Mouse (Mus musculus) effector memory CD4-positive, alpha-beta T cell, adult 5 months (primary cell): Measurements from ENCODE around the gene Tspyl2. TPM values are rescaled to one million over a fixed set of nuclear protein-coding genes. Genes with fewer than 3 reads are reported as not detected.

Experiments
- polyA plus RNA-seq: library from polyadenylated mRNA; unstranded; fragments of 100-300 nt; shearing (Covaris generic); gene quantifications from one replicate; pipeline ENCODE4 v1.2.1, GENCODE M21; 2017

The Tspyl2 gene
- 48.4 TPM for polyA plus RNA-seq

GRCm38 (mm10) chrX:152342358-152342901, at the start of gene Tspyl2:
Tspyl2 (minus strand) TSS chrX:152342425.

GRCm38 (mm10) chrX:152368397-152369273, 26.4 kb upstream of the Tspyl2 start, which contains the start of gene Gpr173:
Gpr173 (minus strand) TSS chrX:152368704.

GRCm38 (mm10) chrX:152326996-152327688, 15.1 kb downstream of the Tspyl2 start, which contains the start of gene Kantr:
Kantr (minus strand) TSS chrX:152327495.

Other genes with a start within 250 kb of the Tspyl2 start
- not detected for gene Iqsec2, start 198.2 kb downstream of the Tspyl2 start, polyA plus RNA-seq
- 51.0 TPM for gene Kdm5c, start 109.4 kb downstream of the Tspyl2 start, polyA plus RNA-seq
- 13.4 TPM for gene Kantr, start 14.9 kb downstream of the Tspyl2 start, polyA plus RNA-seq
- gene Gpr173, start 26.3 kb upstream of the Tspyl2 start, polyA plus RNA-seq, result not detected
- not detected for gene Cldn34a, start 220.9 kb upstream of the Tspyl2 start, polyA plus RNA-seq